15 mouse cellular contexts compared by ENCODE assay signal in genomic region chr19:56703238-56704097, GRCm38 (mm10). TPM values are rescaled to one million over a fixed set of nuclear protein-coding genes. Genes with fewer than 3 reads are reported as not detected.
A peak's percentile ranks its signal among the peaks of the same experiment; 100 is the strongest.
DNase-seq lines count a peak whose midpoint lies in the region; ATAC-seq and TF ChIP-seq lines count a peak whose summit lies in the region.
"Had no signal": no experiment of that assay in that cellular context is flagged by ENCODE, and none has a peak within 500 bp of the region (broad histone marks: within the 10 kb centered on the region; RNA-seq: fewer than 3 reads in every experiment).

No protein-coding gene starts in this region.

- DNase-seq in heart, adult 2 months, result no peak
- DNase-seq in thymus, postnatal 25 days, result peak; percentile 6
- DNase-seq in thymus, postnatal 14 days, result no peak
- DNase-seq in urinary bladder, postnatal 25 days (ENCODE audit: low spot score), result peak; percentile 38
- no peak for DNase-seq in gastrocnemius, adult 8-10 months (ENCODE audit: low spot score in 2 of 2)
- no peak for DNase-seq in thymus, adult 2 months
- DNase-seq: cerebellum, adult 11 months had no signal

- 51% methylated on average over 12 of the region's 12 CpGs for WGBS in heart, embryonic 15.5 days
- 46% methylated on average over 12 of the region's 12 CpGs for WGBS in heart, adult 2 months
- 64% methylated on average over 12 of the region's 12 CpGs for WGBS in intestine, embryonic 16.5 days
- 17% methylated on average over 12 of the region's 12 CpGs for WGBS in thymus, adult 2 months

- TF ChIP-seq POLR2A in heart, adult 2 months (IDR thresholded peaks at IDR 0.05; ENCODE audit: insufficient read depth, low read depth, low read length), result no peak
- TF ChIP-seq POLR2A in thymus, adult 2 months (IDR thresholded peaks at IDR 0.05; ENCODE audit: control insufficient read depth, extremely low read depth, insufficient read depth, low read length, poor library complexity), result no peak

- no peak for ATAC-seq in heart, embryonic 15.5 days (replicated peaks; ENCODE audit: insufficient number of reproducible peaks, insufficient read depth, low FRiP score, low read depth)
- peak; percentile 69 for ATAC-seq in intestine, embryonic 16.5 days
- ATAC-seq: forebrain, embryonic 16.5 days had no signal

- TF ChIP-seq EP300 in heart, adult 2 months (IDR thresholded peaks at IDR 0.05; ENCODE audit: insufficient read depth, low read depth, low read length), result no peak

- no peaks in the 10 kb centered on the region for H3K27me3 ChIP-seq in heart, embryonic 15.5 days
- no peaks in the 10 kb centered on the region for H3K27me3 ChIP-seq in heart, adult 2 months (ENCODE audit: control insufficient read depth, insufficient read depth, low read length)
- H3K27me3 ChIP-seq in intestine, embryonic 16.5 days (replicated peaks; ENCODE audit: control insufficient read depth, insufficient read depth, low read length), result no peaks in the 10 kb centered on the region
- H3K27me3 ChIP-seq in thymus, adult 2 months (ENCODE audit: control insufficient read depth, insufficient read depth, low read length), result no peaks in the 10 kb centered on the region
- H3K27me3 ChIP-seq: embryonic facial prominence, embryonic 13.5 days; hindbrain, embryonic 13.5 days; limb, embryonic 12.5 days; neural tube, embryonic 12.5 days had no signal

- H3K4me2 ChIP-seq in heart, embryonic 15.5 days, result no peak overlapping the region
- peak overlapping the region; percentile 7; the same call in 1 of the 2 replicates for H3K4me2 ChIP-seq in intestine, embryonic 16.5 days (ENCODE audit: low read depth, low read length)
- H3K4me2 ChIP-seq: embryonic facial prominence, embryonic 13.5 days; hindbrain, embryonic 13.5 days; limb, embryonic 12.5 days; neural tube, embryonic 12.5 days had no signal

- no peak overlapping the region for H3K9ac ChIP-seq in heart, embryonic 15.5 days
- H3K9ac ChIP-seq in heart, adult 2 months (ENCODE audit: low read depth, low read length), result no peak overlapping the region
- H3K9ac ChIP-seq in intestine, embryonic 16.5 days (ENCODE audit: low read depth, low read length), result peak overlapping the region; percentile 1; the same call in 1 of the 2 replicates
- H3K9ac ChIP-seq: embryonic facial prominence, embryonic 13.5 days; hindbrain, embryonic 13.5 days; limb, embryonic 12.5 days; neural tube, embryonic 12.5 days had no signal

- no peak for TF ChIP-seq CTCF in heart, adult 2 months (IDR thresholded peaks at IDR 0.05)
- no peak for TF ChIP-seq CTCF in thymus, adult 2 months (IDR thresholded peaks at IDR 0.05; ENCODE audit: borderline replicate concordance, control insufficient read depth, extremely low read depth, insufficient read depth, low read length, poor library complexity)

- H3K79me2 ChIP-seq in heart, adult 2 months (replicated peaks; ENCODE audit: control insufficient read depth, insufficient read depth, low read length), result no peaks in the 10 kb centered on the region

- H3K27ac ChIP-seq in heart, embryonic 15.5 days, result peak overlapping the region; percentile 25; the same call in 1 of the 2 replicates
- no peak overlapping the region; the same call in 1 of the 2 replicates for H3K27ac ChIP-seq in heart, adult 2 months
- H3K27ac ChIP-seq in intestine, embryonic 16.5 days (ENCODE audit: low read length), result peak overlapping the region; percentile 61
- H3K27ac ChIP-seq in thymus, adult 2 months (ENCODE audit: control insufficient read depth, insufficient read depth, low read length), result no peak overlapping the region
- H3K27ac ChIP-seq: embryonic facial prominence, embryonic 13.5 days; hindbrain, embryonic 13.5 days; limb, embryonic 12.5 days; neural tube, embryonic 12.5 days had no signal

- intact Hi-C loops in heart, adult 2 months (cut with DNase I), result no loop called here

- no peaks in the 10 kb centered on the region for H3K9me3 ChIP-seq in heart, embryonic 15.5 days (replicated peaks)
- no peaks in the 10 kb centered on the region for H3K9me3 ChIP-seq in intestine, embryonic 16.5 days (ENCODE audit: control insufficient read depth, low read length)
- H3K9me3 ChIP-seq: embryonic facial prominence, embryonic 13.5 days; hindbrain, embryonic 13.5 days; limb, embryonic 12.5 days; neural tube, embryonic 12.5 days had no signal

- no peak overlapping the region for H3K4me3 ChIP-seq in heart, embryonic 15.5 days
- no peak overlapping the region for H3K4me3 ChIP-seq in heart, adult 2 months
- H3K4me3 ChIP-seq in intestine, embryonic 16.5 days (ENCODE audit: low read length), result no peak overlapping the region
- H3K4me3 ChIP-seq in thymus, adult 2 months (ENCODE audit: control insufficient read depth, insufficient read depth, low read length), result no peak overlapping the region
- H3K4me3 ChIP-seq: embryonic facial prominence, embryonic 13.5 days; hindbrain, embryonic 13.5 days; limb, embryonic 12.5 days; neural tube, embryonic 12.5 days had no signal

- H3K36me3 ChIP-seq in heart, embryonic 15.5 days, result no peaks in the 10 kb centered on the region
- no peaks in the 10 kb centered on the region for H3K36me3 ChIP-seq in heart, adult 2 months (ENCODE audit: control insufficient read depth, insufficient read depth, low read length)
- no peaks in the 10 kb centered on the region for H3K36me3 ChIP-seq in intestine, embryonic 16.5 days (ENCODE audit: control insufficient read depth, insufficient read depth, low read length)
- H3K36me3 ChIP-seq in thymus, adult 2 months (ENCODE audit: control insufficient read depth, insufficient read depth, low read length), result no peaks in the 10 kb centered on the region
- H3K36me3 ChIP-seq: embryonic facial prominence, embryonic 13.5 days; hindbrain, embryonic 13.5 days; limb, embryonic 12.5 days; neural tube, embryonic 12.5 days had no signal

- peaks cover 30% of the 10 kb centered on the region for H3K4me1 ChIP-seq in heart, embryonic 15.5 days (replicated peaks)
- H3K4me1 ChIP-seq in heart, adult 2 months (ENCODE audit: control insufficient read depth, insufficient read depth, low read length), result peaks cover 11% of the 10 kb centered on the region
- peaks cover 19% of the 10 kb centered on the region; the same call in 1 of the 2 replicates for H3K4me1 ChIP-seq in intestine, embryonic 16.5 days (ENCODE audit: control insufficient read depth, insufficient read depth, low read length)
- H3K4me1 ChIP-seq in thymus, adult 2 months (replicated peaks; ENCODE audit: control insufficient read depth, insufficient read depth, low read length), result no peaks in the 10 kb centered on the region
- H3K4me1 ChIP-seq: limb, embryonic 12.5 days; neural tube, embryonic 12.5 days had no signal

RNA-seq across cellular contexts. Expression of gene Adrb1, which starts 18.5 kb away (rescaled TPM):
- polyA plus RNA-seq in heart, embryonic 15.5 days (2015; fragmentation: Nextera tagmentation; extraction: Ambion mirVana), result 4.0 and 4.7 TPM in 2 replicates
- total RNA-seq in heart, adult 2 months (2021), result 10 to 100 TPM; 18.0 to 28.4 TPM
- 18.3 and 20.5 TPM in 2 replicates for polyA plus RNA-seq in heart, adult 2 months (2012; rRNA removed)
- polyA plus RNA-seq in intestine, embryonic 16.5 days (2015; fragmentation: Nextera tagmentation; extraction: Ambion mirVana), result 0.35 and 0.36 TPM in 2 replicates
- total RNA-seq in gastrocnemius, adult 8-10 months (2022), result under 1 TPM in 2 of 4 experiments, not detected in 2; 0.07 to 0.08 TPM
- polyA plus RNA-seq in thymus, adult 2 months (2012; rRNA removed), result 6.6 and 6.9 TPM in 2 replicates
- total RNA-seq: megakaryocyte-erythroid progenitor cell, adult 5-6 weeks had no signal

Comparison
In these comparisons a context has a peak if more than half of its experiments do, and no peak if none do; other contexts are left out.
1. H3K27ac ChIP-seq: peak in heart, embryonic 15.5 days (single experiment) and intestine, embryonic 16.5 days (single experiment); none in heart, adult 2 months (single experiment) and thymus, adult 2 months (single experiment).
2. DNase-seq: peak in thymus, postnatal 25 days (single experiment) and urinary bladder, postnatal 25 days (single experiment); none in heart, adult 2 months (0 of 2), thymus, postnatal 14 days (single experiment), gastrocnemius, adult 8-10 months (0 of 2) and thymus, adult 2 months (single experiment).